Mouse (Mus musculus) hindbrain, embryonic 15.5 days (tissue): Measurements from ENCODE around the gene Efcab6. TPM values are rescaled to one million over a fixed set of nuclear protein-coding genes. Genes with fewer than 3 reads are reported as not detected.

Experiments
- ATAC-seq: fragments of 200-750 bp; cut with Nextera tagmentation; 2 replicates; pipeline ENCODE4 v1.8.0; 2017; ENCODE audit warnings: low read depth, moderate number of reproducible peaks, moderate TSS enrichment; ENCODE audit not compliant: low FRiP score
- H3K27ac ChIP-seq: fragments of 300-500 bp; sonication (generic); replicated peaks from 2 replicates; pipeline ENCODE4 v1.5.1; 2015; ENCODE audit warnings: mild to moderate bottlenecking, inconsistent platforms
- H3K27me3 ChIP-seq: fragments of 300-500 bp; sonication (generic); 2 replicates; pipeline ENCODE4 v1.6.1; 2015; ENCODE audit warnings: control low read depth, inconsistent platforms
- H3K36me3 ChIP-seq: fragments of 300-500 bp; sonication (generic); 2 replicates; pipeline ENCODE4 v1.6.1; 2015; ENCODE audit warnings: control low read depth, inconsistent platforms
- H3K4me1 ChIP-seq: fragments of 300-500 bp; sonication (generic); replicated peaks from 2 replicates; pipeline ENCODE4 v1.6.1; 2015; ENCODE audit warnings: control low read depth, inconsistent platforms
- H3K4me2 ChIP-seq: fragments of 300-500 bp; sonication (generic); 2 replicates; pipeline ENCODE4 v1.6.1; 2015; ENCODE audit warnings: moderate library complexity, mild to moderate bottlenecking, inconsistent platforms
- H3K4me3 ChIP-seq: fragments of 300-500 bp; sonication (generic); 2 replicates; pipeline ENCODE4 v1.5.1; 2015; ENCODE audit warnings: mild to moderate bottlenecking, inconsistent platforms
- H3K9ac ChIP-seq: fragments of 300-500 bp; sonication (generic); 2 replicates; pipeline ENCODE4 v1.6.1; 2015; ENCODE audit warnings: inconsistent platforms
- H3K9me3 ChIP-seq: fragments of 300-500 bp; sonication (generic); 2 replicates; pipeline ENCODE4 v1.6.1; 2016; ENCODE audit warnings: control low read depth, inconsistent platforms
- WGBS: fragments of 180-500 bp; shearing (Covaris S2); methylation state at CpG from one replicate; pipeline ENCODE4 v1.1.7; 2015; 5-methylcytosine and 5-hydroxymethylcytosine counted together
- polyA plus RNA-seq: library from polyadenylated mRNA; unstranded; fragments of >200 nt; fragmentation: Nextera tagmentation; extraction: Ambion mirVana; gene quantifications from 2 replicates; pipeline ENCODE4 v1.2.1, GENCODE M21; 2015

Gene Efcab6
- polyA plus RNA-seq, 1 experiment from 2014 or later, result 0.45 TPM

DNA sequence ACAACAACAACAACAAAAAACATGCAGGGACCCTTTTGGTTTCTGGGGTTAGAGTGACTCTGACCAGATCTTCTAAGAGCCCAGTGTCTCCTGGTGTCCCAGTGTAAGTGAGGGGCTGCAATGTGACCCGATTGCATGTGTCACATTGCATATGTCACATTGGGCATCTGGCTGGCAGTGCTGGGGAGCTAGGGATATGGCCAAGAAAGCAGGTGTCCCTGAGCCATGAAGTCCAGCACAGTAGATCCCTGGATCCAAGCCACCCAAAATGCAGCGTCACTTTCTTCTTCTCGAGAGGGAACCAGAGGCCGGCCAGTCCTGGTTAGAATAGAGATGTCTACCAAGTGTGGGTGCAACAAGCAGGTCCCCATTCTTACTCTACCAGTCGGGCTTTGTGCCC lies 199.6 kb downstream of the Efcab6 start:
- Histone ChIP-seq H3K9me3 (no peaks in the 10 kb centered on the region), H3K36me3 (no peaks in the 10 kb centered on the region), H3K4me1 (no peaks in the 10 kb centered on the region), H3K27me3 (peaks cover 6% of the 10 kb centered on the region; the same call in 1 of the 2 replicates), H3K27ac (no peak overlapping the region), H3K4me2 (no peak overlapping the region), H3K9ac (no peak overlapping the region), H3K4me3 (no peak overlapping the region)
- 92% methylated on average over 5 of the region's 5 CpGs for WGBS
- ATAC-seq, result no peak

DNA sequence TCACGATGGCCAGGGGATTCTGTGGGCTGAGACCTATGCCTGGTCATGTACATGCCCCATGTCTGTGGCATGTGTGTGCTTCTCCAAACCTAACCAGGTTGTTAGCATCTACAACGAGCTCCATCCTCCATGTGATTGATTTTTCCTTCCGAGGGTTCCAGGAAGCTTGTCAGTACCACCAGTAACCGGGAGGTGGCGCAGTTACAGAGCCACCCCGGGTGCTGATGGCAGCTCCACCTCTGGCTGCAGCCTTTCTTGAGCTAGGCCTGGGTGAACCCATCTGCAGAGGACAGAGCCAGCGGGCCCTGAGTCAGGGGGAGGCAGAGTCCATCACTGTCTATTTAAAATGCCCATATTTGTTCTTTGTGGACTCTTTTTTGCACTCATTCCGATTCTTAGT lies 208.1 kb downstream of the Efcab6 start:
- WGBS, result 22% methylated on average over 8 of the region's 8 CpGs
- no peak for ATAC-seq
- H3K36me3 ChIP-seq, result no peaks in the 10 kb centered on the region

DNA sequence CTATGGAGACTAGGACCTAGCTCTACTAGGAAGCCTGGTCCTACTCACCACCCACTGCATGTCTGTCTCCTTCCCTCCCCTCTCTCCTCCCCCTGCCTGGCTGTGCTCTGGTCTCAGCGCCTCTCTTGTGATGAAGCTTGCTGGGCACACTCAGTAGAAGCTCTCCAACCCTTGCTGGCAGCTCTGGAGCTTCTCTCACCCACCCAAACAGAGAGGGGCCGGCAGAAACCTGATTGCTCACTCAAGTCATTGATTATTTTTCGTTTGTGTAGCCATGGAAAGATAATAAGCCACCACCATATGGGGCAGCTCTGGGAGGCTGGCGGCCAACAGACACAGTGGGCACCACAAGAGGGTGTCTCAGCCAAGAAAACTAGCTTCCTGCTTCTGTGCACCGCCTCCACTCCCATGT lies 211.8 kb downstream of the Efcab6 start:
- Histone ChIP-seq H3K27ac (no peak overlapping the region), H3K36me3 (no peaks in the 10 kb centered on the region), H3K4me3 (no peak overlapping the region), H3K4me1 (peaks cover 12% of the 10 kb centered on the region), H3K27me3 (no peaks in the 10 kb centered on the region), H3K9me3 (no peaks in the 10 kb centered on the region), H3K9ac (no peak overlapping the region), H3K4me2 (no peak overlapping the region)
- WGBS, result 71% methylated on average over 5 of the region's 5 CpGs
- no peak for ATAC-seq

More for the DNA sequence above, 208.1 kb downstream of the Efcab6 start:
- H3K9ac ChIP-seq, result no peak overlapping the region
- no peak overlapping the region for H3K27ac ChIP-seq
- no peak overlapping the region for H3K4me2 ChIP-seq
- no peaks in the 10 kb centered on the region for H3K27me3 ChIP-seq
- no peaks in the 10 kb centered on the region for H3K4me1 ChIP-seq
- no peak overlapping the region for H3K4me3 ChIP-seq
- H3K9me3 ChIP-seq, result no peaks in the 10 kb centered on the region

DNA sequence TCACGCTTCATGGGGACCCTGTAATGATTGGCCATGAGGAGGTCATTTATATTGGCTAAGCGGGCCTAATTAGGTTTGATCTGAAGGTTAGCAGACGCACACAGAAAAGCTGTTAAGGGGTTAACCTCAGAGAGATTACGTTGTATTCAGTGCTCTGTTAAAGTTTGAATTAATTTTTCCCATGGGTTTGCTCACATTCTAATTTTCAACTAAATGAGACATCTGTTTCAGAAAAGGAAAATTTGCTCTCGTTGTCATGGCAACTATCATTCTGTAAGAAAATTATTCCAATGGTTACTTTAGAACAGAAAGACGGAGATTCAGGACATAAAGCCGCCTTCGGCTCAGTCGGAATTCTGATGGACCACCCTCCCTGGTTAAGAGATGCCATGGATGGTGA lies 217.0 kb downstream of the Efcab6 start:
- 40% methylated on average over 9 of the region's 9 CpGs for WGBS
- H3K27ac ChIP-seq, result peak overlapping the region; percentile 78
- H3K36me3 ChIP-seq, result no peaks in the 10 kb centered on the region
- H3K4me2 ChIP-seq, result no peak overlapping the region; the same call in 1 of the 2 replicates
- H3K27me3 ChIP-seq, result no peaks in the 10 kb centered on the region
- H3K4me3 ChIP-seq, result no peak overlapping the region
- no peaks in the 10 kb centered on the region for H3K9me3 ChIP-seq
- no peak for ATAC-seq
- H3K4me1 ChIP-seq, result peaks cover 61% of the 10 kb centered on the region
- H3K9ac ChIP-seq, result no peak overlapping the region

DNA sequence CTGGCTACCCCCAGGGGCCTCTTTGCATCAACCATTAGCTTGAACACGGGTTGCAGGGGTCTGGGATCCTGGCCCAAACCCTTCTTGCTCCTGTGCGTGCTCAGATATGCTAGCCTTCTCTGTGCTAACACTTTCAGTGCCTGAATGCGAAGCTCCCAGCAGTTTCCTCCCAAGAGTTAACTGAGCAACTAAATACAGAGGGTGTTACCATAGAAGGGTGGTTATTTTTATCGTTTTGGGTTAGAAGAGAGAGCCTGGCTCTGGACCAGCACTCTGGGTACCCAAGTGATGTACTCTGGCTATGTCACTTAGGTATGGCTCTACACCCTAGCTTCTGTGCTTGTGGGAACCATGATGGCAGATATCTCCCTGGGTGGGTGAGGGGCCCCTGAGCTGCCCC lies 217.7 kb downstream of the Efcab6 start:
- H3K4me3 ChIP-seq, result no peak overlapping the region
- H3K4me1 ChIP-seq, result peaks cover 67% of the 10 kb centered on the region
- H3K4me2 ChIP-seq, result no peak overlapping the region
- no peak overlapping the region for H3K9ac ChIP-seq
- H3K27ac ChIP-seq, result peak overlapping the region; percentile 78
- H3K36me3 ChIP-seq, result no peaks in the 10 kb centered on the region
- ATAC-seq, result no peak
- H3K9me3 ChIP-seq, result no peaks in the 10 kb centered on the region
- 58% methylated on average over 4 of the region's 4 CpGs for WGBS
- H3K27me3 ChIP-seq, result no peaks in the 10 kb centered on the region

DNA sequence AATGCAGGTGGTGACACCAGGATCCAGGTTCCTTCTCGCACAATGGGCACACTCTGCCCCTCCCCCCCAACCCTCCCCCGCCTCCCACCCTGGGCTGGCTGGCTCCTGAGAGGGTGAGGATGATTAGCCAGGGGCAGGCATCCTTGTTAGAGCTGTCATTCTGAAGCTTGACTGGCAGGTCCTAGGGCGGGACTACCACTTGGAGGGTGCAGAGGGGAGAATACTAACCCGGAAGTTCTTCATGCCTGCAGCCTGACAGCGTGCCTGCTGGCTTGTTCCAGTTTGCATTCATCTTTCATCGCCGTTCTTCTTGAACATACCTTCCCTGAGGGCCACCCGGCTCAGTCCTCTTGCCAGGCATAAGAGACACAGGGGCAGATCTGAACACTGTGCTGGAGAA lies 218.6 kb downstream of the Efcab6 start:
- no peaks in the 10 kb centered on the region for H3K27me3 ChIP-seq
- H3K4me1 ChIP-seq, result peaks cover 71% of the 10 kb centered on the region
- H3K4me2 ChIP-seq, result no peak overlapping the region
- no peak overlapping the region for H3K4me3 ChIP-seq
- no peaks in the 10 kb centered on the region for H3K36me3 ChIP-seq
- no peak for ATAC-seq
- no peaks in the 10 kb centered on the region for H3K9me3 ChIP-seq
- no peak overlapping the region for H3K27ac ChIP-seq
- H3K9ac ChIP-seq, result no peak overlapping the region
- 34% methylated on average over 8 of the region's 8 CpGs for WGBS

DNA sequence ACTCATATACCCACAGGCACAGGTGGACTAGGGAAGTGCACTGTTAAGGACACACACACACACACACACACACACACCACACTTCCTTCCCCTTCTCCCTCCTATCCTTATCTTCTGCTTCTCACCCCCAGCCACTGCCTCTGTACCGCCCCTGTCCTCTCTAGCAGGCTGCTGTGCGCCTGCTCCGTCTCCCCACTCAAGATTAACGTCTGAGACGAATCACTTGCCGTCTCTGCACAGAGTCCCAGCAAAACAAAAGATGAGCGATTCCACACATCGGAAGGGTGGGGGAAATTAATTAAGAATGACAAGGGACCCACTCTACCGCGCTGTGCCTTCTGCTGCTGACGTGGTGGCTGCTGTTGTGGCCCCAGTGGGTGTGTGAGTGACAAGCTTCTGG lies 219.4 kb downstream of the Efcab6 start:
- 0 out of 2 replicates have a peak, but pooled peaks have one; percentile 8 for ATAC-seq
- Histone ChIP-seq H3K27me3 (no peaks in the 10 kb centered on the region), H3K36me3 (no peaks in the 10 kb centered on the region), H3K9ac (no peak overlapping the region), H3K9me3 (no peaks in the 10 kb centered on the region), H3K4me2 (no peak overlapping the region), H3K4me3 (no peak overlapping the region), H3K27ac (no peak overlapping the region), H3K4me1 (peaks cover 71% of the 10 kb centered on the region)
- WGBS, result 21% methylated on average over 11 of the region's 11 CpGs

DNA sequence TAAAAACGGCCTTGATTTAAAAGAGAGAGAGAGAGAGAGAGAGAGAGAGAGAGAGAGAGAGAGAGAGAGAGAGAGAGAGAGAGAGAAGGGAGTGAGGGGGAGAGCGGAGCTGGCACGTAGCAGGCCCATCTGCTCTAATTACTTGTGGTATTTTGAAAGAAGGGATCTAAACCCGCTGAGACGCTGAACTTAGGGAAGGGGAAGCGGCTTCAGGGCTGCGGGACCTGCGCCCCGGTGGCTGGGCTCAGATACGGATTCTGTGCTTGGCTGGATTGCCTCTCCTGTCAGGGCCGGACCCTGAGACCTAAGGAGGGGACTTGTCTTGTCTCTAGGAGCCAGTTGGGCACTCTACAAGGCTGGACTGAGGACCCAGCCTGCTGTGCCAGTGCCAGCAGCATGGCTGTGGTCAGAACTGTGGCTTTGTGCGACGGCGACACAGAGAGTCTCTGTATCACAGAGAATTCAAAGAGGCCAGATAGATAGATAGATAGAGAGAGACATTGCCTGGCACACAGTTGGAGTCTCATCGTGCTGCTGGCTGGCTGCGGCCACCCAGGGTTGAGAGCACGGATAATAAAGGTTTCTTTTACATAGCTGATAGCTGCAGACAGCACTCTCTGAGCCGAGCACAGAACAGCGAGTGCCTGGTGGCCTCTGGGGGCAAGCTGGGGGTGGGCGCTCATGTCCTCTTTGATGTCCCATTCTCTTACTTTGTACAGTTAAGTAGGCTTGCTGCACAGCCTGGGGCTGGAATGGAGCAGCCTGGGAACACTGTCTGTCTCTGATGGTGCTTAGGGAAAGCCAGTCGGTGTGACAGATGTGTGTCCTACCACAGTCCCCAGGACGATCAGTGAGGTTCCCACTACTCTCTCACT lies 222.0 kb downstream of the Efcab6 start:
- no peaks in the 10 kb centered on the region for H3K36me3 ChIP-seq
- H3K4me3 ChIP-seq, result no peak overlapping the region
- H3K27me3 ChIP-seq, result no peaks in the 10 kb centered on the region
- ATAC-seq, result no peak; the same call in 1 of the 2 replicates
- H3K9ac ChIP-seq, result no peak overlapping the region
- 36% methylated on average over 21 of the region's 22 CpGs for WGBS
- H3K27ac ChIP-seq, result no peak overlapping the region
- H3K4me2 ChIP-seq, result no peak overlapping the region
- peaks cover 58% of the 10 kb centered on the region for H3K4me1 ChIP-seq
- no peaks in the 10 kb centered on the region for H3K9me3 ChIP-seq

- no peaks in the 10 kb centered on the region for H3K9me3 ChIP-seq
Observed at GRCm38 (mm10) chr15:83842419-83842818, 222.8 kb downstream of the Efcab6 start.

DNA sequence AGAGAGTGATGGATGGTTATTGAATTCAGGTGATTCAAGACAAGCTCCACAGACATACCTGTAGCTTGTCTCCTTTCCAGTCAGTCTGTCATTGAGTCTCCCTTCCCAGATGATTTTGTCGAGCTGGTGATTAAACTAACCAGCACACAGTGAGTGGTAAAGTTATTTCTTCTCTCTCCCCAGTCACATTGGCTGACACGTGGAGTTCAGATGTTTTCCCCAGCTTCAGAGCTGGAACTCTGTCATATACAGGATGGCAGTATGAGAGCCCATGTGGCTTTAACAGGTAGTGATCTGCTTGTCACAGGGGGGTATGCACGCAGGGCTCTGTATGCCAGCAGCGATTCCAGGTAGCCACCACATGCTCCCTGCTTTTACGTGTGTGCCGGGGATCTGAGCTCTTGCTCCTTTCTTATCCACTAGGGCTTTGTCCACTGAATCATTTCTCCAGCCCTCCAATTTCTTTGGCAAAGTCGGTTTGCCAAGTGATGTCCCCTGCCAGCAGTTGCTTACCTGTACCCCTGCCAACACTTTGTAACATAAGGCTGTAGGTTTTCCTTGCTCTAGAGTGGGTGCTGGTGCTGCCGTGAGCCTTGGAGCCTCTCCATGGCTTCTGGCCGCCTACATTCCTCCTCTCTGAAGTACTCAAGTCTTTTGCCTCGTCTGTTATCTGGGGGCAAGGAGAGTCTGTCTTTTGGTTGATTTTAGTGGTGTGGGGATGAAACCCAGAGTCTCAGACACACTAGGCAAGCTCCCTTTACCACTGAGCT lies 224.0 kb downstream of the Efcab6 start:
- no peak overlapping the region for H3K27ac ChIP-seq
- H3K27me3 ChIP-seq, result no peaks in the 10 kb centered on the region
- H3K9me3 ChIP-seq, result no peaks in the 10 kb centered on the region
- H3K9ac ChIP-seq, result no peak overlapping the region
- no peak overlapping the region for H3K4me3 ChIP-seq
- H3K4me1 ChIP-seq, result peaks cover 37% of the 10 kb centered on the region
- H3K36me3 ChIP-seq, result no peaks in the 10 kb centered on the region
- ATAC-seq, result no peak
- H3K4me2 ChIP-seq, result no peak overlapping the region
- 72% methylated on average over 10 of the region's 10 CpGs for WGBS

More at GRCm38 (mm10) chr15:83842419-83842818, 222.8 kb downstream of the Efcab6 start:
- Histone ChIP-seq H3K4me2 (no peak overlapping the region), H3K27me3 (no peaks in the 10 kb centered on the region), H3K4me3 (no peak overlapping the region), H3K27ac (no peak overlapping the region), H3K9ac (no peak overlapping the region), H3K4me1 (peaks cover 50% of the 10 kb centered on the region), H3K36me3 (no peaks in the 10 kb centered on the region)
- no peak for ATAC-seq
- 72% methylated on average over 12 of the region's 12 CpGs for WGBS

DNA sequence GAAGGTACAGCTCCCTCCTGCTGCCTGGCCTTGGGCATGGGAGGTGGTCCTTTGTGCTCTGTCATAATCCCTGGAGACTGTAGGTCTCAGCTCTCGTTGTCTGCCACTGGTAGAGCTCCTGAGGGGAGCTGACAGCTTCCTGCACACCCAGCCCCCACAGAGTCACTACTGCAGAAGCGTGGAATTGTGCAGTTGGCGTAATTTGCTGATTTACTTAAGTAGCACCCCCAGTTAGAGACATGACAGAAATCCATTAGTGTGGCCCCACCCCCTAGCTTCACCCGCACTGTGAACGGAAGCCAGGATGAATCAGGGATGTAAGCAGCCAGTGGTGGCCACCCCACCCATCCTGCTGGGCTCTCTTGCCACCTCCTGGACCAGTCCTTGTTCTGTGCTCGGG lies 232.9 kb downstream of the Efcab6 start:
- Histone ChIP-seq H3K4me1 (peaks cover 11% of the 10 kb centered on the region; the same call in 1 of the 2 replicates), H3K4me3 (no peak overlapping the region), H3K9me3 (no peaks in the 10 kb centered on the region), H3K27ac (no peak overlapping the region), H3K9ac (no peak overlapping the region), H3K36me3 (no peaks in the 10 kb centered on the region), H3K4me2 (no peak overlapping the region), H3K27me3 (no peaks in the 10 kb centered on the region)
- WGBS, result 59% methylated on average over 6 of the region's 6 CpGs
- no peak for ATAC-seq

- Histone ChIP-seq H3K27me3 (no peaks in the 10 kb centered on the region), H3K9me3 (no peaks in the 10 kb centered on the region), H3K9ac (no peak overlapping the region), H3K27ac (peak overlapping the region; percentile 12; the same call in 1 of the 2 replicates), H3K4me1 (peaks cover 11% of the 10 kb centered on the region; the same call in 1 of the 2 replicates), H3K4me3 (no peak overlapping the region), H3K36me3 (no peaks in the 10 kb centered on the region), H3K4me2 (no peak overlapping the region)
- ATAC-seq, result no peak
- WGBS, result 71% methylated on average over 13 of the region's 13 CpGs
Observed at GRCm38 (mm10) chr15:83829226-83829625, 236.0 kb downstream of the Efcab6 start.
